In the genomic region with DNA sequence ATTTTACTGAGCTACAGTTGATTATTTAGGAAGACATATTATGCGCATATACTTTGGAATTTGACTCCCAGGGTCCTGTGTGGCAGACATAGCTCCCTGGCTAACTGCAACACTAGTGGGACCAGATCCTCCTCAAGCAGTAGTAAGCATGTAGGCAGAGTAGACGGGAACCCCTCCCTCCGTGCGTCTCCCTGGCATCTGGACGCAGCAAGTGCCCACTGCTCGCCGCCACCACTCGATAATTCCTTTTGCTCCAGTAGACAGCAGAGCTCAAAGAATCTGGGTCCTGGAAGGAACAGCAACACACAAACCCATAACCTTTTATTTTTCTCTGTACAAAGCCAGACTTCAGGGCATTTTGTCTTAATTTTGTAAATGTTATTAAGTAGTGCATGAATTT, we compare ENCODE assay signal across 8 mouse cellular contexts. TPM values are rescaled to one million over a fixed set of nuclear protein-coding genes. Genes with fewer than 3 reads are reported as not detected.
DNase-seq lines count a peak whose midpoint lies in the region; ATAC-seq and TF ChIP-seq lines count a peak whose summit lies in the region.

No protein-coding gene starts in this region.

- WGBS in forebrain, embryonic 14.5 days: 69% methylated on average over 8 of the region's 8 CpGs
- 38% methylated on average over 8 of the region's 8 CpGs for WGBS in forebrain, embryonic 16.5 days
- 75% methylated on average over 8 of the region's 8 CpGs for WGBS in kidney, postnatal 0 days
- WGBS in kidney, adult 2 months: 74% methylated on average over 8 of the region's 8 CpGs
- WGBS in embryonic facial prominence, embryonic 13.5 days: 69% methylated on average over 8 of the region's 8 CpGs
- WGBS in midbrain, embryonic 15.5 days: 49% methylated on average over 8 of the region's 8 CpGs

- peak; percentile 27 for DNase-seq in forebrain, embryonic 14.5 days (ENCODE audit: low spot score)
- no peak for DNase-seq in kidney, postnatal 0 days (ENCODE audit: low spot score)
- DNase-seq in kidney, adult 2 months: no peak
- no peak for DNase-seq in spleen, postnatal 10 days (ENCODE audit: low spot score in 2 of 2)
- no peak for DNase-seq in embryo, embryonic 10.5 days (ENCODE audit: low spot score)

- no peak for TF ChIP-seq CTCF in kidney, postnatal 0 days (IDR thresholded peaks at IDR 0.05; ENCODE audit: low read depth)
- TF ChIP-seq CTCF in kidney, adult 2 months (conservative IDR thresholded peaks at IDR 0.05; ENCODE audit: insufficient read depth, insufficient read length, low read depth, low read length): no peak

- ATAC-seq in forebrain, embryonic 14.5 days: peak; percentile 27; the same call in 1 of the 2 replicates
- ATAC-seq in forebrain, embryonic 16.5 days: no peak; the same call in 1 of the 2 replicates
- ATAC-seq in kidney, postnatal 0 days (replicated peaks; ENCODE audit: low FRiP score, low read depth): no peak
- no peak for ATAC-seq in embryonic facial prominence, embryonic 13.5 days (ENCODE audit: insufficient number of reproducible peaks, insufficient read depth, low FRiP score, low TSS enrichment, low read depth)
- 0 out of 2 replicates have a peak, but pooled peaks have one; percentile 29 for ATAC-seq in midbrain, embryonic 15.5 days (replicated peaks)

- no peaks in the 10 kb centered on the region for H3K27me3 ChIP-seq in forebrain, embryonic 14.5 days (replicated peaks; ENCODE audit: control insufficient read depth, insufficient read depth, low read length)
- no peaks in the 10 kb centered on the region for H3K27me3 ChIP-seq in forebrain, embryonic 16.5 days (replicated peaks; ENCODE audit: control insufficient read depth, insufficient read depth, low read length)
- H3K27me3 ChIP-seq in kidney, postnatal 0 days (ENCODE audit: insufficient read depth, low read length): no peaks in the 10 kb centered on the region
- H3K27me3 ChIP-seq in kidney, adult 2 months (replicated peaks; ENCODE audit: control insufficient read depth, insufficient read depth, low read length): no peaks in the 10 kb centered on the region
- H3K27me3 ChIP-seq in embryonic facial prominence, embryonic 13.5 days: no peaks in the 10 kb centered on the region
- H3K27me3 ChIP-seq in midbrain, embryonic 15.5 days (replicated peaks): no peaks in the 10 kb centered on the region

- no peak overlapping the region for H3K4me2 ChIP-seq in forebrain, embryonic 14.5 days (ENCODE audit: low read length)
- H3K4me2 ChIP-seq in forebrain, embryonic 16.5 days (ENCODE audit: low read length): no peak overlapping the region
- H3K4me2 ChIP-seq in kidney, postnatal 0 days (ENCODE audit: low read length): no peak overlapping the region
- H3K4me2 ChIP-seq in embryonic facial prominence, embryonic 13.5 days: no peak overlapping the region
- H3K4me2 ChIP-seq in midbrain, embryonic 15.5 days: no peak overlapping the region

- H3K9ac ChIP-seq in forebrain, embryonic 14.5 days (ENCODE audit: low read length): no peak overlapping the region
- H3K9ac ChIP-seq in forebrain, embryonic 16.5 days (replicated peaks; ENCODE audit: low read depth, low read length): no peak overlapping the region
- H3K9ac ChIP-seq in kidney, postnatal 0 days (ENCODE audit: low read depth, low read length): no peak overlapping the region
- H3K9ac ChIP-seq in embryonic facial prominence, embryonic 13.5 days: no peak overlapping the region
- no peak overlapping the region for H3K9ac ChIP-seq in midbrain, embryonic 15.5 days

- H3K9me3 ChIP-seq in forebrain, embryonic 14.5 days (replicated peaks; ENCODE audit: control insufficient read depth, low read length): no peaks in the 10 kb centered on the region
- H3K9me3 ChIP-seq in forebrain, embryonic 16.5 days (ENCODE audit: control insufficient read depth, low read length): no peaks in the 10 kb centered on the region
- no peaks in the 10 kb centered on the region for H3K9me3 ChIP-seq in kidney, postnatal 0 days (replicated peaks; ENCODE audit: low read length)
- no peaks in the 10 kb centered on the region for H3K9me3 ChIP-seq in embryonic facial prominence, embryonic 13.5 days
- H3K9me3 ChIP-seq in midbrain, embryonic 15.5 days: no peaks in the 10 kb centered on the region

- H3K4me1 ChIP-seq in forebrain, embryonic 14.5 days (ENCODE audit: control insufficient read depth, insufficient read depth, low read length): 0 out of 2 replicates have a peak, but pooled peaks cover 7% of the 10 kb centered on the region
- no peaks in the 10 kb centered on the region; the same call in 1 of the 2 replicates for H3K4me1 ChIP-seq in forebrain, embryonic 16.5 days (replicated peaks; ENCODE audit: control insufficient read depth, insufficient read depth, low read length)
- 0 out of 2 replicates have a peak, but pooled peaks cover 6% of the 10 kb centered on the region for H3K4me1 ChIP-seq in kidney, postnatal 0 days (replicated peaks; ENCODE audit: insufficient read depth, low read length)
- no peaks in the 10 kb centered on the region for H3K4me1 ChIP-seq in kidney, adult 2 months (ENCODE audit: control insufficient read depth, insufficient read depth, low read length)
- H3K4me1 ChIP-seq in embryonic facial prominence, embryonic 13.5 days: peaks cover 19% of the 10 kb centered on the region
- H3K4me1 ChIP-seq in midbrain, embryonic 15.5 days: peaks cover 3% of the 10 kb centered on the region

- H3K36me3 ChIP-seq in forebrain, embryonic 14.5 days (ENCODE audit: control insufficient read depth, insufficient read depth, low read length): no peaks in the 10 kb centered on the region
- H3K36me3 ChIP-seq in forebrain, embryonic 16.5 days (ENCODE audit: control insufficient read depth, insufficient read depth): no peaks in the 10 kb centered on the region
- no peaks in the 10 kb centered on the region for H3K36me3 ChIP-seq in kidney, postnatal 0 days (ENCODE audit: insufficient read depth, low read length)
- no peaks in the 10 kb centered on the region for H3K36me3 ChIP-seq in kidney, adult 2 months (ENCODE audit: control insufficient read depth, insufficient read depth, low read length)
- no peaks in the 10 kb centered on the region for H3K36me3 ChIP-seq in embryonic facial prominence, embryonic 13.5 days
- no peaks in the 10 kb centered on the region for H3K36me3 ChIP-seq in midbrain, embryonic 15.5 days (replicated peaks)

- H3K27ac ChIP-seq in forebrain, embryonic 14.5 days (ENCODE audit: low read depth, low read length): peak overlapping the region; percentile 52; the same call in 1 of the 2 replicates
- no peak overlapping the region for H3K27ac ChIP-seq in forebrain, embryonic 16.5 days (ENCODE audit: low read length)
- 0 out of 2 replicates have a peak overlapping the region, but pooled peaks have one; percentile 74 for H3K27ac ChIP-seq in kidney, postnatal 0 days
- no peak overlapping the region for H3K27ac ChIP-seq in kidney, adult 2 months (ENCODE audit: insufficient read depth, low read depth, low read length)
- peak overlapping the region; percentile 80 for H3K27ac ChIP-seq in embryonic facial prominence, embryonic 13.5 days
- 0 out of 2 replicates have a peak overlapping the region, but pooled peaks have one; percentile 43 for H3K27ac ChIP-seq in midbrain, embryonic 15.5 days

- no peak overlapping the region for H3K4me3 ChIP-seq in forebrain, embryonic 14.5 days (ENCODE audit: low read depth, low read length)
- H3K4me3 ChIP-seq in forebrain, embryonic 16.5 days (replicated peaks; ENCODE audit: low read length): no peak overlapping the region
- H3K4me3 ChIP-seq in kidney, postnatal 0 days (replicated peaks; ENCODE audit: low read depth, low read length): no peak overlapping the region
- H3K4me3 ChIP-seq in kidney, adult 2 months (ENCODE audit: insufficient read depth, low read depth, low read length): no peak overlapping the region
- H3K4me3 ChIP-seq in embryonic facial prominence, embryonic 13.5 days: no peak overlapping the region
- H3K4me3 ChIP-seq in midbrain, embryonic 15.5 days: no peak overlapping the region

- no peak for TF ChIP-seq POLR2A in kidney, adult 2 months (IDR thresholded peaks at IDR 0.05; ENCODE audit: low read depth, low read length)

RNA-seq across cellular contexts. Expression of a gene that starts 17.3 kb away (rescaled TPM):
- polyA plus RNA-seq in forebrain, embryonic 14.5 days (2014; fragmentation: Nextera tagmentation; extraction: Ambion mirVana): 16.9 and 21.0 TPM in 2 replicates
- 23.4 and 33.8 TPM in 2 replicates for polyA plus RNA-seq in forebrain, embryonic 16.5 days (2015; fragmentation: Nextera tagmentation; extraction: Ambion mirVana)
- 2.2 and 2.3 TPM in 2 replicates for polyA plus RNA-seq in kidney, postnatal 0 days (2015; fragmentation: Nextera tagmentation; extraction: Ambion mirVana)
- 1.4 and 3.7 TPM in 2 replicates for polyA plus RNA-seq in kidney, adult 2 months (2012; rRNA removed)
- polyA plus RNA-seq in embryonic facial prominence, embryonic 13.5 days (2015; fragmentation: Nextera tagmentation; extraction: Ambion mirVana): 5.9 and 7.1 TPM in 2 replicates
- polyA plus RNA-seq in midbrain, embryonic 15.5 days (2015; fragmentation: Nextera tagmentation; extraction: Ambion mirVana): 32.3 and 34.0 TPM in 2 replicates

Comparison
In these comparisons a context has a peak if more than half of its experiments do, and no peak if none do; other contexts are left out.
1. ATAC-seq: peak in forebrain, embryonic 14.5 days (single experiment) and midbrain, embryonic 15.5 days (single experiment); none in forebrain, embryonic 16.5 days (single experiment), kidney, postnatal 0 days (single experiment) and embryonic facial prominence, embryonic 13.5 days (single experiment).
2. H3K27ac ChIP-seq: peak in forebrain, embryonic 14.5 days (single experiment), kidney, postnatal 0 days (single experiment), embryonic facial prominence, embryonic 13.5 days (single experiment) and midbrain, embryonic 15.5 days (single experiment); none in forebrain, embryonic 16.5 days (single experiment) and kidney, adult 2 months (single experiment).